Mouse (Mus musculus) gastrocnemius, postnatal 36 days (tissue): Measurements from ENCODE around the gene Mat1a. TPM values are rescaled to one million over a fixed set of nuclear protein-coding genes. Genes with fewer than 3 reads are reported as not detected.

Experiments used
- DNase-seq, 2 experiments: peaks; one replicate each; pipeline ENCODE4 v3.0.0; 2022
- intact Hi-C: fragments of 180-260 bp; cut with DNase I; formaldehyde crosslinking; loops from one replicate; pipeline ENCODE4 v1.15.1; 2025
- total RNA-seq, 2 experiments: library from RNA; stranded (reverse); gene quantifications; 2 replicates each; pipeline ENCODE4 v1.2.3; 2021

The Mat1a gene
- total RNA-seq, 2 experiments from 2014 or later = 0.36 TPM; not detected in 1

DNA sequence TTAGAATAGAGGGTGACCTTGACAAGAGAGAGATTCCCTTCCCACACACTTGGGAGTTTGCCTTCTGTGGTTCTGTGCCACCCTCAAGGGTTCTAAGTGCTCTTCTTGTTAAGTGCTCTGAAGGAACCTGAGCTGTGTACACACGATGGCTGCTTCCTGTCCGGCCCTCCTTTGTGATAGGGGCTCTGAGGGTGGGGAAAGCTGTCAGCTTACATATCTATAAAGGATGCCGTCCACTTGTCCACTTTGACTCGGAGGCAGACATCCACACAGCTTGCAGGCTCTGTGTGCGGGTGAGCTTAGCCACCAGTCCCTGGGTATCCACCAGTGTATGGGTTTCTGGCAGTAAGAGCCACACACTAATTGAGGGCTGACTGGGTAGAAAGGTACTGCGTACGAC, 26.7 kb downstream of the Mat1a start, which contains the start of gene Sftpa1:
Sftpa1 (plus strand) TSS at position 243 of the 400 bp plus-strand sequence.
- no peak for DNase-seq
- intact Hi-C loops = no loop called here

DNA sequence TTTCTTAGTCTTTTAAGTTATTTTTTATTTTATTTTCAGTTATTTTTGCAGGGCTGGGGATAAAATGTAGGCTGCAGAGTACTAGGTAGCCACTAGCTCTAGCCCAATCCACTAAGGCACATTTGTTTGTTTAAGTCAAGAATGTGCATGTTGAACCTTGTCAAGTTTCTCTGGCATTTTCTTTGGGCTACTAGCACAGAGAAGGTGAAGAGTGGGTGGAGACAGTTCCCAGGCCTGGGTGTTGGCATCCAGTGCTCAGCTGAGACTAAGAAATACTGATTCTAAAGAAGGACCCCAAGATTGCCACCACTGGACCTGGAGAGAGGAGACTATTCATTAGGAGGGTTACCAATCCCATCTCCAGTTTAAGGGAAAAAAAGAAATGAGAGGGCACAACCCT, 32.2 kb downstream of the Mat1a start:
- DNase-seq = no peak

DNA sequence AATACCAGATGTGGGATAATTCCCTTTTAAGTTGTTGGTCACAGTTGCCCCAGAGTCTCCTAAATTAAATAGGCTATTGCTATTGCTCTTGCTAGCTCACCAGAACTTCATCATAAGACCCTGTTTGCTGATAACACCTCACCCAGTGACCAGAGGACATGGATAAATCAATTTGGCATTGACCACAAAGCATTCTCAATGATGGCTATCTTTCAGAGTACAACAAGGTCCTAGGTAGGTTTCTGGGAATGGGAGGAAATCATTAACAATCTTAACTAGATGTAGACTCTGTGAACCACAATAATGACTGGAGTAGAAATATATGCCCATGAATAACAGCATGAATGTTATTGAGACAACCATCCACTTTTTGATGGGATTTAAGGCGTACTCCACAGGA, 35.9 kb downstream of the Mat1a start:
- intact Hi-C loops = no loop called here
- DNase-seq = no peak

More for the DNA sequence above, 32.2 kb downstream of the Mat1a start:
- intact Hi-C loops = no loop called here

DNA sequence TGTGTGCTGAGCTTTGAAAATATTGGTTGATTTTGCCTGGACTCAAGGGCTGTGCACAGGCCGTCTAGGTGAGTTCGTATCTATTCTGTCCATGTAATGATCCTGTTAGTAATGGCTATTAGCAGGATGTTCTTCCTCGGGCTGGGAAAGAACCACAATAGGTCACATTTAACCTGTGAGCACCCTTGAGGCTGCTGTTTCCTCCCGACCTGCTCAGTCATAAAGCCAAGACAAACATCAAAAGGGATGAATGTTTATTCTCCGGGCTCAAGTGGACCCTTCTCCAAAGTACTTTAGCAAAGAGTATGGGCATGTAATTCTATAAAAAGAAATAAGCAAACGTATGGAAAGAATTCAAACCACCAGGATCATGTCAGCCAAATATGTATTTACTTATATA, 41.2 kb downstream of the Mat1a start:
- DNase-seq = no peak
- intact Hi-C loops = no loop called here

DNA sequence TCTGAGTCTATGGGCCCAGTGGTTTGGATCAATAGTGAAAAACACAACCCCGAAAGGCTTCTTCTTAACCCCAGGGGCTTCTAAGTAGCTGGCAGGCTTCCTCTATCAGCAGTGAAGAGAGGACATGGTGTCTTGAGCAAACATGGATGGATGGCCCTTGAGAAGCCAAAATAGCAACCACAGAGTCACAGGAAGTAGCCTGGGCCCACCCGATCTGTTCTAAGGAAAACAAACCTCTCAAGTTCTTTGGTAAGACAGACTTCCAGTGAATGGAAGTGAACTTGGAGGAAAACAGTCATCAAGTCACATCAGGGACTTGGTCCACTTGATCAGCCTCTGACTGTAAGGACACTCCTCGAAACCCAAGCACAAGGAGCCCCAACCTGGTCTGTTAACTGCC, 42.1 kb downstream of the Mat1a start:
- intact Hi-C loops = no loop called here
- DNase-seq = no peak

DNA sequence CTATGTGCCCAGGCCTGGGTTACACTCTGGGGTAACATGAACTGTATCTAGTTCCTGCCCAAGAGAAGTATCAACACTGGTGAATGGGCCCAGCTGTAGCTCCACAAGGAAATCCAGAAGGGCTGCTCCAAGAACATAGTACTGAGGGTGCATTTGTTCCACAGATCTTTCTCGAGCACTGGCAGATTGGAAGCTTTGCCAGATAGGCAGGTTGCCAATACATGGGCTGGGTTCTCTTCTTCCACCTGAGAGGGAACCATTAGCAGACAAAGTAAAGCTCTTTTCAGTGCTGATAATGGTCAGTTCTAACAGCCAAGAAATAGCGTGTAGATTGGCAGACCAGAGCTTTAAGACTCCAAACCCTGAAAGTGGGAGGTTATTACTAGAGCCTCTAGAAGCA, 42.5 kb downstream of the Mat1a start:
- DNase-seq = no peak
- intact Hi-C loops = no loop called here

DNA sequence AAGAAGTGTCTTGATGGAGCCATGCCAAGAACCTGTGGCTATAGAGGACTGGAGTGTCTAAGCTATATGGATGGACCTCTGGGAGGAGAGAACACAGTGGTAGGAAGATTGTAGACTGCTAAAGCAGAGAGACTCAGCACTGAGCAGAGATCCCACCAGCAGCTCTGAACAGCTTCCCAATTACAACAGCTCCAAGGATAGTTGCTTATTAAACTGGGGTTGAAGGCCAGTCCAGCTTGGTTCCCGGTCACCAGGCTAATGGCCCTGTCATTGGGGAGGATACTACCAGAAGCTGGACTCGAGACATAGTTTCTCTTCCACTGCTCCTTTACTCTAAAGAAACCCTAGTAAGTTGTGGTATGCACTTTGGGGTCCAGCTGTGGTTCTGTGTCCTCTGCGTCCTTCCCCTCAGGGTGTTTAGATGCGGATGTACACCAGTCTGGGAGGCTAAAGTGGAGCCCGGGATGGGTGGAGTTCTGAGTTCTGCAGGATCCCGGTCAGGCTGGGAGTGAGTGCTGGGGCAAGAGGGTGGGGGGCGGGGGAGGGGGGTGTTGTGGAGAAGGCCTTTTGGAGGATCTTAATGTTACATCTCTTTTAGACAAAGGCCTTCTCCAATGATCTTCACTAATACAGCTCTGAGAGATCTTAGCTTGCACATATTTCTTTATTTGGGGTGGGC, 46.5 kb downstream of the Mat1a start, which contains the start of gene Mbl1:
Mbl1 (plus strand) TSS at position 239 of the 679 bp plus-strand sequence.
- intact Hi-C loops = no loop called here
- no peak for DNase-seq

DNA sequence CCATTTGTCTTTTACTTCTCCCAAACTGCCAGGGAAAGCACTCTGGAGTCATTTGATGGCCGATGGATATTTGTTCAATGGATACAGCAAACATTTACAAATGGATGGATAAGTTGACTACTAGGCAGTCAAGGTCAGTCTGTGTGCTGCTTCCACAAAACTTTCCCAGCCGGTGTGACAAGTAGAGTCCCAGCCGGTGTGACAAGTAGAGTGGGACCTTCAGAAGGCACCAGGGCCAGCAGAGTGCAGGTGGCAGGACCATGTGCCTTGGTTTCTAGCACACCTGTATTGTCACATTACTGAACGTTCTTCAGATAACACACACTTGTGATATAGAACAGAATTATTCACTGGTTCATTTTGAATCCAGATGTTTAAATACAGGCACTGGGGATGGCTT, 55.2 kb downstream of the Mat1a start:
- DNase-seq = no peak
- intact Hi-C loops = no loop called here

DNA sequence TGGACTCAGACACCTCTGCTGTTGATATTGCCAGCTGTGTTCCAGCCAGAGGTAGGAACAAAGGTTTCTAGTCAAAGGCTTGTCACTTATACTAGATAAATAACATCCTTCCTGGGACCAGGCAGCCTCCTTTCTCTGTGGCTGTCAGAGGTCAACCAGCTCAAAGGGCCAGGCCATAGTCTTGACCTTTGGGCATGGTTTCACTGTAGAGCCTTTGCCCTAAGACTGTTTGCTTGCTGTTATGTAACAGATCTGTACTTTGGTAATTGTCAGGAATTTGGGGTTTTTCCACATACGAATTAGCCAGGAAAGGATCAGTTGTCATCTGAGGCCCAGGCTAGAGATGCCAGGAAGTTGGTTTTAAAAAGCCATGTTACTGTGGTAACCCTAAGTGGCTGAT, 55.9 kb downstream of the Mat1a start:
- intact Hi-C loops = no loop called here
- no peak for DNase-seq

DNA sequence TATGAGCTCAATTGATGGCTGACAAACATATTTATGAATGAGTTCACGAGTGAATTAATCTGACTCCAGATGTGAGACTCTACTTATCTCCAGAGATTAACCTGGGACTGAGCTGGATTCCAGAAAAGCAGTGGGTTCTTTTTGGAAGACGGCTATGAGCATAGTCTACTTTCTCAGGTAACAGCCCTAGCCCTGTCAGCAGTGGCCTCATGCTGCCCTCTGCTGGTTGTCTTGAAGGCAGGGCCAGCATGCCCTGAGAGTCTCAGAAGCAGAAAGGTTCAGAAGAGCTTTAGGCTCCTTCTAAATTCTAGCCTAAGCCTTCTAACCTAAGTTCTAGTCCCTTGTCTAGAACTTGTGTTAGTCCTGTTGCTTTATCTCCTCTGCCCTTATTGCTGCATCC, 57.8 kb downstream of the Mat1a start:
- DNase-seq = no peak
- intact Hi-C loops = no loop called here

DNA sequence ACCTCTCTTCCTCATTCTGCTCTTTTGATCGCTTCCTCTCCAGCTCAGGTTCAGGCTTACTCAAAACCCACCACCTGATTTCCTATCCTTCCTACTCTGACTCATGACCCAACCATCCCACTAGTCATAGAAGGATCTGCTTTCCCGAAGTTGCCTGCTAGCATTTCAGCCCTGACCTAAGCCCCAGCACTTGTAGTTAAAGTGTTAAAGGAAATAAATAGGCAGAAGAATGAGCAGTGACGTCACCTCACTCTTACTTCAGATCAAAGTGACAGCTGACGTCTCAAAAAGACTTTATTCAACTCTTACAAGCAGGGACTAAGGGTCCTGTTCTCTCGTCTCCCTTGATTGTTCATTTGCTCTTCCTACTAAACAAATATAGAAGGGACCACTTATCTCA, 62.4 kb downstream of the Mat1a start:
- intact Hi-C loops = no loop called here
- DNase-seq = no peak

DNA sequence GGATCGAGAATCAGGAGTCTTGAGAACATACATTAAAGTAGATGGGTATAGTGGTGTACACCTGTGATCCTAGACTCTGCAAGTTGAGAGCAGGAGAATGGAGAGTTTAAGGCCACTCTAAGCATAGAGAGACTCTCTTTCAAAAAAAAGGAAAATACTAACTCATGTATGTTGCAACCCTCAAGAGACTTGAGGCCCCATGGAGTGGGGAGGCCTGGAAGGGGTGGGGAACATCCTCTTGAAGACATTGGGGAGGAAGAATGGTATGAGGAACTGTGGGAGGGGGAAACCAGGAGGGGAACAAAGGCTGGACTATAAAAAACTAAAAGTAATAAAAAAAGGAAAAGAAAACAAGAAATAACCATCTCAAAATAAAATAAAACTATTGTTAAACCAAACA, 63.7 kb downstream of the Mat1a start:
- no peak for DNase-seq
- intact Hi-C loops = no loop called here

DNA sequence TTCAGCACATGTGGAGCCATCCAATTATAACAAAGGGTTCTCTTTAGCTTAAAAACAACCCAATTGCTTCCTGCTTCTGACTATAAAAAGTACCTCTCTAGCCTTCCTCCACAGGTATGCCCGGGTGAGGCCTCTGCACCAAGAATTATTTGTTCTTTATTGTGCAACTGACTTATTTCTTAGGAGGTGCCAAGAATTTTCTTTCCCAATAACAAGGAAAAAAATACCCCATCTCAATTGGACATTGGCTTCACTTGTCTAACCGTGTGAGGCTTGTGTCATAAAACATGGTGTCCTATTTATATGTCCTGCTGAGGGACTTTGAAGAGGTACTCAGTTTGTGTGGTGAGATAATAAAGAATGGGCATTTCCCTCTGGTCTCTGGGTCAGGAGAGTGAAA, 65.7 kb downstream of the Mat1a start:
- no peak for DNase-seq
- intact Hi-C loops = no loop called here

Other genes starting within 250 kb of the Mat1a start
- gene Sh2d4b, start 211.8 kb upstream of the Mat1a start, total RNA-seq = under 1 TPM; 0.33 to 0.44 TPM
- 10 to 100 TPM; 11.5 to 12.1 TPM for gene Tspan14, start 138.2 kb upstream of the Mat1a start, total RNA-seq
- 10 to 100 TPM; 13.1 to 19.1 TPM for gene Fam213a, start 91.2 kb upstream of the Mat1a start, total RNA-seq
- gene Dydc2, start 35.8 kb upstream of the Mat1a start, total RNA-seq = not detected
- gene Dydc1, start 32.1 kb upstream of the Mat1a start, total RNA-seq = not detected
- not detected for gene Sftpa1, start 26.7 kb downstream of the Mat1a start, total RNA-seq
- gene Mbl1, start 46.4 kb downstream of the Mat1a start, total RNA-seq = not detected
- gene Sftpd, start 80.1 kb downstream of the Mat1a start, total RNA-seq = not detected
- not detected for gene Gm2832, start 173.8 kb downstream of the Mat1a start, total RNA-seq
- not detected for gene Gm5798, start 243.6 kb downstream of the Mat1a start, total RNA-seq